Mouse (Mus musculus) ES-E14 (cell line): ENCODE results near the gene Tmem38b.

ENCODE experiments used
- CHD2 ChIP-seq: IDR thresholded peaks from 2 replicates; pipeline ENCODE4 v1.6.1; 2014; ENCODE audit warnings: mild to moderate bottlenecking, low read depth, low read length, inconsistent platforms
- HCFC1 ChIP-seq: IDR thresholded peaks from 2 replicates; pipeline ENCODE4 v1.6.1; 2012; ENCODE audit warnings: low read length, inconsistent platforms, borderline replicate concordance; ENCODE audit not compliant: insufficient read depth
- ZNF384 ChIP-seq: IDR thresholded peaks from 2 replicates; pipeline ENCODE4 v1.6.1; 2012; ENCODE audit warnings: low read depth, low read length, inconsistent platforms

DNA sequence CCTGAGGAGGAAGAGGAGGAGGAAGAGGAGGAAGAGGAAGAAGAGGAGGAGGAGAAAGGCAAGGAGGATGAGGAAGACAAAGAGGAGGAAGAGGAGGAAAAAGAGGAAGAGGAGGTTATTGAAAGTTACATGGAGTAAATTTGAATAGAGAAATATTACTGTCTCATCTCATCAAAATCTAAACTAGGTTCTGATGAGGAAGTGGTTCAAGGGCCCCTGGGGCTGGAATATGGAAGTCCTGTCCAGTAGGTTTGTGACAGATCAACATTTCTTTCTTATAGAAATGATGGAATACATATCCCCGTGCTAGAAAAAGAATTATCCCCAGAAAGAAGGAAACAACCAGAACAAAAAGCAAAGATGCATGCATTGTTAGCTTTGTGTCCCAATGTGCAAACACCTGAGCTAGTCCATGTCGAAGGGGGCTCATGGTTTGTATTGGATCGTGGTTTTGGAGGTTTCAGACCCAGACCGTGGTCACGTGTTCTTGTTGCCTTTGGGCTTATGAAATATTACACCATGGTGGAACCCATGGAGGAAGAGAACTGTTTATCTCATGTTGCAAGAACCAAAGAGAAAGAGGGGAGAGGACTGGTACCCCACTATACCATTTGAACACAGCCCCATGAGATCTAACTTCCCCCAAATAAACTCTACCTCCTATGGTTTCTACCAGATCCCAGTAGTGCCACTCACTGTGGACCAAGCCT lies 31.4 kb upstream of the Tmem38b start:
- TF ChIP-seq ZNF384: no peak
- TF ChIP-seq CHD2: no peak
- TF ChIP-seq HCFC1: no peak
